Mouse (Mus musculus) layer of hippocampus, adult 2 months (tissue): ENCODE data around the gene Tex261. TPM values are rescaled to one million over a fixed set of nuclear protein-coding genes. Genes with fewer than 3 reads are reported as not detected.
"Not testable (repeated sequence)": the region's sequence is repeated elsewhere in the genome, so short reads cannot be mapped to it uniquely, and the experiment has no call there.

Experiments used
- DNase-seq, 2 experiments: peaks; one replicate each; pipeline ENCODE4 v3.0.0; 2022; ENCODE audit warnings: low spot score in 2 of 2
- H3K27ac ChIP-seq: fragments of 200-600 bp; 2 replicates; pipeline ENCODE4 v1.8.1; 2022
- H3K4me3 ChIP-seq: fragments of 200-600 bp; 2 replicates; pipeline ENCODE4 v1.8.1; 2022; ENCODE audit warnings: mild to moderate bottlenecking
- CTCF ChIP-seq: fragments of 200-600 bp; conservative IDR thresholded peaks from 2 replicates; pipeline ENCODE4 v1.8.1; 2022; ENCODE audit warnings: antibody characterized with exemption, mild to moderate bottlenecking, moderate library complexity
- long read RNA-seq, 2 experiments: library from polyadenylated mRNA; stranded (forward); transcript quantifications; one replicate each; pipeline ENCODE4 v2.0.0; 2021; ENCODE audit warnings: borderline mapping rate in 2 of 2
- total RNA-seq, 2 experiments: library from RNA; stranded (reverse); gene quantifications; 2 replicates each; pipeline ENCODE4 v1.2.3; 2021

Tex261 gene
- 10 to 100 TPM; 51.8 to 55.3 TPM for total RNA-seq
- long read RNA-seq, experiment 1, transcript Tex261-201 (6 exons, 2,984 nt), result major isoform, 41 of 56 reads
- long read RNA-seq, experiment 1, partial matches to known transcripts, result 3 of 56 reads
- long read RNA-seq, experiment 1, other reads (novel, unspliced or antisense), result 10 of 56 reads
- long read RNA-seq, experiment 2, transcript Tex261-201 (6 exons, 2,984 nt), result major isoform, 69 of 95 reads
- long read RNA-seq, experiment 2, partial matches to known transcripts, result 8 of 95 reads
- long read RNA-seq, experiment 2, other reads (novel, unspliced or antisense), result 17 of 95 reads

DNA sequence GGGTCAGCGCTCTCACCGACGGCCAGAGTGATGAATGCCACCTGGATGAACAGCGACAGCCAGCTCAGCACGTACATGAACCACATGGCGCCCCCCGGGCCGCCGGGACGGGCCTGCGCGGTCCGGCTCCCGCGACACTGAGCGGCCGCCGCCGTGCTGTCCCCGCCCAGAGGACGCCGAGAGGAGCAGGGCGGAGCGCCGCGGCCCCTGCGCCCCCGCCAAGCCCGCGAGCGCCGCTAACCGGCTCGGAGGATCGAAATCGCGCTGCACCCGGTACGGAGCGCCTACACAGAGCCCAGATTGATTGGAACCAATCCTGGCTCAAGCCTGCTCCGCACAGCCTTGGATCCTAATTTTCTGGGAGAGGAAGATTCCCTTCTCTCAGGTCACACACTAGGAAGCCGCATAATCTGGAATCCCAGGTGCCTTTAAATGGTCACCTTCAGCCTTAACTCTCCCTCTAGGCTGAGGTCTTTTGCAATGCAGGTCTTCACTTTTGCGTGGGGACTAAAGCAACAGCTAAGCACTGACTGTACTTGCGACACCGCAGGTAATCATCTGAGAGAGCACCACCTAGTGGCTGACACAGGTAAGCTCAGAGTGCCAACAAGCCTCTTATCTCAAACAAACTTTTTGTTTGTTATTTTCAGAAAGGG is at the start of gene Tex261:
Gene Tex261, minus strand, starts transcription at position 176 of the 656 bp plus-strand sequence.
- DNase-seq, result peak; percentile 90 to 94
- TF ChIP-seq CTCF, result peak; percentile 82
- H3K4me3 ChIP-seq, result peak within 1 kb of the TSS; percentile 99
- H3K27ac ChIP-seq, result peak within 1 kb of the TSS; percentile 89

GRCm38 (mm10) chr6:83821856-83822255 is 46.2 kb upstream of the Tex261 start:
- H3K27ac ChIP-seq, result no peak overlapping the region
- no peak overlapping the region for H3K4me3 ChIP-seq
- no peak for DNase-seq
- TF ChIP-seq CTCF, result no peak

DNA sequence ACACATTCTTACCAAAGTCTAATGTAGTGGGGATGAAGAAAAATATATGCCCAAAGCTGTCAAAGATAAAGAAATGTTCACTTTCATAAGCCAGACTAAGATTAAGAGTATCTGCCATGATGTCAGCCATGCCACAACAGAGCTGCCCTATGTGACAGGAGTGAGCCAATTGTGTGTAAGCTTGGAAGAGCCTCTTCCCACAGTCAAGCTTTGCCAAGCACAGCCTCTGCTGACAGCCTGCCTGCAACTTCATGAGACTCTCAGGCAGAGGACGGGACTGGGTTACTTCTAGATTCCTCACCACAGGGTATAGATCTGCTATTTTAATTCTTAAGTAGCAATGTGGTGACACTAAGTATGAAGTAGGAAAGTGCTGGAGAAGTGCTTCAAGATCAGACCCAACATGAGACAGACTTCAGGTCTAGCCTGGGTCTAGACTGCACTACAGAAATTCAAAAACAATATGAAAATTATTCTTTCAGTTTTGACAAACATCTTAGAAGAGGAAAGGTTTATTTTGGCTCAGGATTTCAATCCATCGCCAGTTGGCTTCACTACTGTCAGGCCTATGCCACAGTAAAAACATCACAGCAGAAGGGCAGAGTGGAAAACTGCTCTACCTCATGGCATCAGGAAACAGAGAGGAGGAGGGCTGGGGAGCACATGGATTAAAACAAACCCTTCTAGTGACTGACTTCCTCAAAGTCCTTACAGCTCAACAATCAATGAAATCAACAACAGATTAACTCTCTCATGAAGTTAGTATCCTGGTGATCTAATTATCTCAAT is 45.3 kb upstream of the Tex261 start:
- no peak for TF ChIP-seq CTCF
- no peak for DNase-seq
- H3K4me3 ChIP-seq, result no peak overlapping the region
- no peak overlapping the region for H3K27ac ChIP-seq

DNA sequence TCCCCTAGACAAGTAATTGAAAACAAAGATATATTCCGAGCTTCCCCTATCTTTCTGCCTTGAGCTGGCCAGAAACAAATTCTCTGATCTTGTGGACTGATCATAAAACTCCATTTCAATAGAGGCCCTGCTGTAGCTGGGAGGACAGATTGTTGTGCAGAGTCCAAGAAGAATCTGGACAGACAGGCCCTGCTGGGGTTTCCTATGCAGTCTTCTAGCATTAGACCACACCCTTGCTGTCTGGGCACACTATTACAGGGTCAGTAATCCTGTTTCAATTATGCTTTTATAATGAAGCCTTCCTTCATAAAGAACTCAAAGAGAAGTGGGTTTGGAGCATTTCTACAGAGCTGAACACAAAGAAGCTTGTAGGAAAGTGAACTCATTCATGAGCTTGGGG is 43.4 kb upstream of the Tex261 start:
- DNase-seq, result no peak
- H3K27ac ChIP-seq, result no peak overlapping the region
- no peak overlapping the region for H3K4me3 ChIP-seq
- no peak for TF ChIP-seq CTCF

DNA sequence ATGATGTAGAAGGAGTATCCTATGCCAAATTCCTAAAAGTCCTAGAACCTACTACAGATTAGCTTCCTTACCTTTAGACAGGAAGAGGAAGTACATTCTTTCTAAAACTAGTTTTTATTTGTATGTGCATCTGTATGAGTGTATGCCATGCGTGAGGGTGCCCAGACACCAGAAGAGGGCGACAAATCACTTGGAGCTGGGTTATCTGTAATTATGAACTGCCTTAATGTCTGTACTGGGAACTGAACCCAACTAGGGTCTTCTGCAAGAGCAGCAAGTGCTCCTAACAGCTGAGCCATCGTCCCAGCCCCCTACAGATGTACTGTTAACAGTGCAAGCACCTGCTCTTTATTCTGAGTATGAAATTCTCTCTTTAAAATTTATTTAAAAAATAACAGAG is 40.2 kb upstream of the Tex261 start:
- DNase-seq, result no peak
- peak; percentile 24; the same call in 1 of the 2 replicates for TF ChIP-seq CTCF
- Histone ChIP-seq H3K27ac (no peak overlapping the region), H3K4me3 (no peak overlapping the region)

DNA sequence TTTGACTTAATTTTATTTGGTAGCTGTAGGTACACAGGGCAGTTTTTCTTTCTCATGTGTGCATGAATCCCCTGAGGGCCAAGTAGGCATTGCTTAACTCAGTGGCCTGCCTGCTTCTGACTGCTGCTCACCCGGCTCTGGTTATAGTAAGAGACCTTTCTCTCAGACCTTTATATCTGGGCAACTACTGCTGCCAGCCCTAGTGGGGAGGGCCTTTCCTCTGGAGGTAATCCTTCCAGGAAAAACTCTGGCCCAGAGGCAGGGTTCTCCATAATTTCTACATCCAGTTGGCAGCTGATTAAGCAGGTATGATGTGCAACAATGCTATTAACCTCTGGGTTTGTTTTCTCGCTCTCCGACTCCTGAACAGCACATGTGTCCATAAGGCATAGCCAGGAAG is 27.2 kb upstream of the Tex261 start:
- DNase-seq, result no peak
- no peak for TF ChIP-seq CTCF

DNA sequence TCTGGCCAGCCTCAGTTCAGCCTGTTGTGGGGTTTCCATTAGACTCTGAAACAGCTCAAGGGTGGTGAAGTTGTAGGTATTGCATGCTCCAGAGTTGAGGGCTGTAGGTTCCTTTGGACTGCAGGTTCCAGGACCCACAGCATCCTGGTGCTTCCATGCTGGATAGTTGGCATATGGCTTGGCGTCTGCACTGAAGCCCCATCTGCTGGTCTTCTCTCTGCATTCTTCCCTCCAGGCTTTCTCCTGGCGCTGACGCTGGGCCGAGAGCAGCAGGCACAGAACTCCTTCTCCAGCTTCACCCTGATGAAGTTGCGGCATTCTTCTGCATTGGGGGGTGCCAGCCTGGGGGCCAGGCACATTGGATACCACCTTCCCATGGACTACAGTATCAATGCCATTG is 26.4 kb upstream of the Tex261 start:
- no peak for TF ChIP-seq CTCF
- no peak overlapping the region; the same call in 1 of the 2 replicates for H3K27ac ChIP-seq
- DNase-seq, result no peak
- no peak overlapping the region for H3K4me3 ChIP-seq

More for the DNA sequence above, 27.2 kb upstream of the Tex261 start:
- no peak overlapping the region; the same call in 1 of the 2 replicates for H3K27ac ChIP-seq
- H3K4me3 ChIP-seq, result no peak overlapping the region

DNA sequence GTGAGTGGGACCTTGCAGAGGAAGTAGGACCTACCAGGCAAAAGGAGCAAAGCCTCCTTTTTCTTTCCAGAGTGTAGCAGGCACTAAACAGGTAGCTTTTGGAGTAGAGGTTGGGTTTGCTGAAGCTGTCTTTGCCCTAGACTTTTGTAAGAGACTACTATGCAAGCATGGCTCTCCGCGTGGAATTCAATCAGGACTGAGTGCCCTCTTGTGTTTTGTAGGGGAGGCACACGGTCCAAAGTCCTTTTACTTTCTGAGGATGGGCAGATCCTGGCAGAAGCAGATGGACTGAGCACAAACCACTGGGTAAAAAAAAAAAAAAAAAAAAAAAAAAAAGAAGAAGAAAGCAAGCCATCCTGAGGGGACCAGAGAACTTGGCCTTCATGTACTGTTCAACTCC is 21.1 kb upstream of the Tex261 start:
- peak; percentile 39 for TF ChIP-seq CTCF
- Histone ChIP-seq H3K27ac (no peak overlapping the region), H3K4me3 (no peak overlapping the region)
- DNase-seq, result no peak

- TF ChIP-seq CTCF, result no peak
- H3K27ac ChIP-seq, result peak overlapping the region; percentile 91
- peak overlapping the region; percentile 83 for H3K4me3 ChIP-seq
- DNase-seq, result peak in 1 of 2 experiments; percentile 26
Measured at GRCm38 (mm10) chr6:83795492-83795900, 19.9 kb upstream of the Tex261 start.

- no peak for TF ChIP-seq CTCF
- peak; percentile 88 to 93 for DNase-seq
- Histone ChIP-seq H3K27ac (peak within 1 kb of the TSS; percentile 91), H3K4me3 (peak within 1 kb of the TSS; percentile 83)
Measured at GRCm38 (mm10) chr6:83794760-83795296, 19.2 kb upstream of the Tex261 start, which contains the start of gene Nagk. Nagk (plus strand) TSS chr6:83794982.

GRCm38 (mm10) chr6:83791251-83791890 is 15.8 kb upstream of the Tex261 start:
- Histone ChIP-seq H3K27ac (no peak overlapping the region), H3K4me3 (no peak overlapping the region)
- no peak for TF ChIP-seq CTCF
- no peak for DNase-seq

DNA sequence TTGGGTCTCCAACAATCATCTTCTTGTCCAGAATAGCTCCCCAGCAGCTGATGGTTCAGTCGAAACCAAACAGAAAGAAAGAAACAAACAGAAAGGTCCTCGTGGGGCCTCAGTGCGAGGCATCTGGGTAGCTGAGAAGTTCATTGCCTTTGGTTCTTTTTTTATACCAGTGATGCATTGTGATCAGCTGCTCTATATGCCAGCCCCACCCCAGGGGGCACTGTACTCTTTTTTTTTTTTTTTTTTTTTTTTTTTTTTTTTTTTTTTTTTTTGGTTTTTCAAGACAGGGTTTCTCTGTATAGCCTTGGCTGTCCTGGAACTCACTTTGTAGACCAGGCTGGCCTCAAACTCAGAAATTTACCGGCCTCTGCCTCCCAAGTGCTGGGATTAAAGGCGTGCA is 14.9 kb upstream of the Tex261 start:
- not testable (repeated sequence) for H3K27ac ChIP-seq, DNase-seq, H3K4me3 ChIP-seq
- TF ChIP-seq CTCF, result peak; percentile 19; the same call in 1 of the 2 replicates
